ENCODE assay signal across 17 mouse cellular contexts in the genomic region with DNA sequence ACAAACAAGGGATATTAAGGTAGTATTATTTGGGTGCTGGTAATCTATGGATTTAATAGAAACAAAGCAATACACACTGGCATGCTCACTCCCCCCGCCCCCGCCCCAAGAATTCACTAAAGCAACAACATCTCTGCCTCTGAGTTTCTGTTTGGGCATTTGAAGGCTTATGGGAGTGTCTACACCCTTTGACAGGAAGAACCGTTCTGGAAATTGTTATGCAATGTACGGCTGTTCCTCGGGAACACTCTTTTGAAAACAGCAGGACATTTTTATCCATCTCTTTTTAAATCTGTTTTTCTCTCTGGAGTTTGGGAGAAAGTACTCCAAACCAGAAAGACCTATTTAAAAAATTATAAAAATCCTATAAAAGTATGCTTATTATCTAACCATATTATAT.
"Had no signal": no experiment of that assay in that cellular context is flagged by ENCODE, and none has a peak within 500 bp of the region (broad histone marks: within the 10 kb centered on the region; RNA-seq: fewer than 3 reads in every experiment).

No protein-coding gene starts in this region.

- H3K36me3 ChIP-seq: limb, embryonic 12.5 days; limb, embryonic 15.5 days had no signal

- H3K9me3 ChIP-seq: limb, embryonic 12.5 days; limb, embryonic 15.5 days had no signal

- DNase-seq: kidney, adult 2 months; layer of hippocampus, adult 9-11 months; left cerebral cortex, postnatal 4 days; liver, postnatal 0 days; lung, embryonic 14.5 days; lung, postnatal 10 days; lung, postnatal 36 days; midbrain, embryonic 14.5 days; thymus, postnatal 25 days had no signal

- H3K4me3 ChIP-seq: limb, embryonic 12.5 days; limb, embryonic 15.5 days had no signal

- H3K4me1 ChIP-seq: limb, embryonic 12.5 days; limb, embryonic 15.5 days had no signal

- H3K9ac ChIP-seq: limb, embryonic 12.5 days; limb, embryonic 15.5 days; liver, embryonic 14.5 days; liver, postnatal 0 days; lung, embryonic 14.5 days had no signal

- H3K27me3 ChIP-seq: limb, embryonic 12.5 days; limb, embryonic 15.5 days had no signal

- H3K27ac ChIP-seq: kidney, postnatal 0 days; limb, embryonic 12.5 days; limb, embryonic 15.5 days; liver, embryonic 14.5 days; stomach, postnatal 0 days had no signal

- ATAC-seq: intestine, postnatal 0 days; liver, postnatal 0 days had no signal

- H3K4me2 ChIP-seq: limb, embryonic 12.5 days; limb, embryonic 15.5 days; liver, embryonic 11.5 days; lung, embryonic 14.5 days; midbrain, embryonic 11.5 days had no signal
